Mouse (Mus musculus): ENCODE results near the gene Ppp1r21.

GRCm38 (mm10) chr17:88621374-88621773, 91.5 kb downstream of the Ppp1r21 start:
- TF ChIP-seq POLR2A (IDR thresholded peaks at IDR 0.05; ENCODE audit: control insufficient read depth in 1 of 2, insufficient read depth in 1 of 2, low read depth in 1 of 2, low read length in 2 of 2, poor library complexity in 1 of 2) (0 out of 4 replicates have a peak, but pooled peaks of 1 of the 2 experiments have one; percentile 15), TBP (IDR thresholded peaks at IDR 0.05; ENCODE audit: low read depth, low read length) (no peak), TAL1 (IDR thresholded peaks at IDR 0.05; ENCODE audit: low read length) (no peak)

Data from MEL (cell line).